Mouse (Mus musculus) left cerebral cortex, postnatal 10 days (tissue): ENCODE measurements around the gene Rmnd5b. TPM values are rescaled to one million over a fixed set of nuclear protein-coding genes. Genes with fewer than 3 reads are reported as not detected.
"Not testable (repeated sequence)": the region's sequence is repeated elsewhere in the genome, so short reads cannot be mapped to it uniquely, and the experiment has no call there.

Experiments used
- DNase-seq, 2 experiments: peaks; one replicate each; pipeline ENCODE4 v3.0.0; 2021 to 2022; ENCODE audit warnings: low spot score in 2 of 2, mixed read lengths in 1 of 2; ENCODE audit errors: extremely low spot score in 1 of 2
- intact Hi-C: fragments of 180-260 bp; cut with DNase I; formaldehyde crosslinking; loops from one replicate; pipeline ENCODE4 v1.15.1; 2025
- total RNA-seq, 2 experiments: library from RNA; stranded (reverse); gene quantifications; 2 replicates each; pipeline ENCODE4 v1.2.3; 2021

Rmnd5b gene
- 10 to 100 TPM; 46.6 to 49.8 TPM for total RNA-seq

GRCm38 (mm10) chr11:51635525-51636322 is at the start of gene Rmnd5b:
Gene Rmnd5b (minus strand): TSS chr11:51635896.
- DNase-seq: peak; percentile 94 to 96
- intact Hi-C loops: no loop called here

- intact Hi-C loops: loop anchor here (2.0 to 10.0 kb wide), 2 partner anchors 63 to 397 kb away; partner anchors contain the start of genes Col23a1 and Nhp2
- DNase-seq: no peak
Observed at GRCm38 (mm10) chr11:51681976-51682374, 46.3 kb upstream of the Rmnd5b start.

- peak; percentile 75 to 91 for DNase-seq
Observed at GRCm38 (mm10) chr11:51681324-51681975, 45.8 kb upstream of the Rmnd5b start.

GRCm38 (mm10) chr11:51679466-51679865 is 43.8 kb upstream of the Rmnd5b start:
- DNase-seq: no peak
- intact Hi-C loops: no loop called here

More at GRCm38 (mm10) chr11:51681324-51681975, 45.8 kb upstream of the Rmnd5b start:
- intact Hi-C loops: loop anchor here (2.0 to 10.0 kb wide), 2 partner anchors 63 to 397 kb away; partner anchors contain the start of genes Col23a1 and Nhp2

- intact Hi-C loops: no loop called here
- no peak for DNase-seq
Observed at GRCm38 (mm10) chr11:51677737-51678418, 42.2 kb upstream of the Rmnd5b start.

- no peak for DNase-seq
- intact Hi-C loops: no loop called here
Observed at GRCm38 (mm10) chr11:51675386-51675785, 39.7 kb upstream of the Rmnd5b start.

GRCm38 (mm10) chr11:51673291-51673690 is 37.6 kb upstream of the Rmnd5b start:
- DNase-seq: peak in 1 of 2 experiments; percentile 55
- intact Hi-C loops: no loop called here

GRCm38 (mm10) chr11:51671376-51671775 is 35.7 kb upstream of the Rmnd5b start:
- no peak for DNase-seq
- intact Hi-C loops: no loop called here

- intact Hi-C loops: no loop called here
- DNase-seq: no peak
Observed at GRCm38 (mm10) chr11:51670846-51671245, 35.1 kb upstream of the Rmnd5b start.

GRCm38 (mm10) chr11:51664747-51665146 is 29.1 kb upstream of the Rmnd5b start:
- intact Hi-C loops, DNase-seq: not testable (repeated sequence)

- intact Hi-C loops: no loop called here
Observed at GRCm38 (mm10) chr11:51662632-51663031, 26.9 kb upstream of the Rmnd5b start.

GRCm38 (mm10) chr11:51661867-51662365 is 26.2 kb upstream of the Rmnd5b start:
- intact Hi-C loops: no loop called here
- no peak for DNase-seq

More at GRCm38 (mm10) chr11:51662632-51663031, 26.9 kb upstream of the Rmnd5b start:
- no peak for DNase-seq

- intact Hi-C loops: no loop called here
- DNase-seq: peak in 1 of 2 experiments; percentile 62
Observed at GRCm38 (mm10) chr11:51658705-51659104, 23.0 kb upstream of the Rmnd5b start.

GRCm38 (mm10) chr11:51658291-51658690 is 22.6 kb upstream of the Rmnd5b start:
- no peak for DNase-seq
- intact Hi-C loops: no loop called here

- no peak for DNase-seq
- intact Hi-C loops: no loop called here
Observed at GRCm38 (mm10) chr11:51656798-51657521, 21.3 kb upstream of the Rmnd5b start.

- intact Hi-C loops: no loop called here
- DNase-seq: no peak
Observed at GRCm38 (mm10) chr11:51654891-51655290, 19.2 kb upstream of the Rmnd5b start.

GRCm38 (mm10) chr11:51653736-51654135 is 18.0 kb upstream of the Rmnd5b start:
- intact Hi-C loops: no loop called here
- DNase-seq: no peak

- intact Hi-C loops: no loop called here
- DNase-seq: no peak
Observed at GRCm38 (mm10) chr11:51652889-51653418, 17.3 kb upstream of the Rmnd5b start.
